Mouse (Mus musculus): ENCODE data around the gene Teddm1a. TPM values are rescaled to one million over a fixed set of nuclear protein-coding genes. Genes with fewer than 3 reads are reported as not detected.

The Teddm1a gene
- not detected for polyA plus RNA-seq (2017; shearing (Covaris generic))

DNA sequence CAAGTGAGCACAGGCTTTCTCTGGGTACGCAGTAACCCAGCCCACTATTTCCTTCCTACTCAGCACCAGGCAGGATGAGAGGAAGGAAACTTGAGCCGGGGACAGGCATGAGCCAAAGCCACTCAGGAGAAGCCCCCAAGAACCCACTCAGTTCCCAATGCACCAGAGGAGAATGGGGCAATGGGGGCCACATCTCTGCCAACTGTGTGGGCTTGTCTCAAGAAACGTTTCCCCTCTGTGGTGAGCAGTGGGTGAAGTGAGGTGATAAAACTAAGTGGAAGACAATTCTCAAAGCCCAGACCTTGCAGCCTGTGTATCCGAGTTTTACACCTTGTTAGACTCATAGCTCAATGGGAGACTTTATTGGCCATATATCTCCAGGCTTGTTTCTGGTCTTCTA is at the start of gene Teddm1a:
TSS of gene Teddm1a (plus strand) at position 301 of the 400 bp plus-strand sequence.

GRCm38 (mm10) chr1:153844042-153844441 is 47.5 kb upstream of the Teddm1a start, which contains the start of gene Rgsl1:
Rgsl1 (minus strand) TSS chr1:153844142.

DNA sequence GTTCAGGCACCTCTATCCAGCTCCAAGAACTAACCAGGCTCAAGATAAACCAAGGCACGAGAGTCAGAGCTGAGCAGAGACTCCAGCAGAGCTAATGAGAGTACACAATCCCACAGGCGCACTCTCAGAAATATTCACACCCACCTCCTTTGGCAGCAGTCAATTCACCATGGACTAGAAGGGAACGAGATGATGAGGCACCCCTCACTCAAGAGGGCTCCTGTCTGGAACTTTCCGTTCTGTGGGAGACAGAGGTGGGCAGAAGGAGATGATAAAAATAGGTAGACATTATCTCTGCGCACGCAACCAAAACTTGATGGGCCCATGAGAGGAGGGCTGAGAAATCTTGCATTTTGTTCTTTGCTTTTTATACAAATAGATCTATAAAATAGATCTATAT is 17.5 kb upstream of the Teddm1a start, which contains the start of gene Teddm1b:
TSS of gene Teddm1b (plus strand) at position 301 of the 400 bp plus-strand sequence.

DNA sequence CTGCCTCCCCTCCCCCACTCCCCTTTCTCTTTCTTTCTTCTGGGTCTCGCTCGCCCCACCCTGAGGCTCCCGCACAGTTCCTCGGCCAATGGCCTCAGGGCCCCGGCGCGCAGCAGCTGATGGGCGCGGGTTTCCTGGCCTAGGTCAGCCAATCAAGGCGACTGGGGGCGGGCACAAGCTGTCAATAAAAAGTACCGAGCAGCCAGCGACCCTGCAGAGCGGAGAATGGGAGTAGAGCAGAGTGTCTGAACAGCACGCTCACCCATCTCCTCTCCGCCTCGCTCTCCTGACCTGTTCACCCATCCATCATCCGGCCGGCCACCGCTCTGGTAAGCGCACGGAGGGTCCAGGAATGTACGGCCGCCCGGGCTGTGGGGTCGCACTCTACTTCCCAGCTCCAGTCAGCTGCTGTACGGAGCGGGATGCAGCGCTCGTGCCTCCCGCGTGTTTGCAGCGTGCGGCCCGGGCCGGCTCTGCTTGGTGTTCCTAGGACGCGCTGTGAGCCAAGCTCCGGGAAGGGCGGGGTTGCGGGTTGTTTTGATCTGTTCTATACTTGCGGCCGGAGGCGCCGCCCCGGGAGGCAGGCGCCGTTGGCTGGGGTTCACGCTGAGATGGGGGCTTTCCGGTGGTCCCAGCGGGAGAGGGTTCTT is 8.3 kb downstream of the Teddm1a start, which contains the start of the genes Glul and Teddm2:
TSS of gene Glul (plus strand) at position 214 of the 650 bp plus-strand sequence.
TSS of gene Teddm2 (minus strand) at position 498 of the 650 bp plus-strand sequence.

Other genes starting within 250 kb of the Teddm1a start
- gene Rgs8, start 238.7 kb upstream of the Teddm1a start, polyA plus RNA-seq (2017; shearing (Covaris generic)) = not detected
- 2.2 TPM for gene Rgs16, start 151.4 kb upstream of the Teddm1a start, polyA plus RNA-seq (2017; shearing (Covaris generic))
- 18.0 TPM for gene Rnasel, start 142.3 kb upstream of the Teddm1a start, polyA plus RNA-seq (2017; shearing (Covaris generic))
- gene Rgsl1, start 47.6 kb upstream of the Teddm1a start, polyA plus RNA-seq (2017; shearing (Covaris generic)) = not detected
- gene Teddm1b, start 17.4 kb upstream of the Teddm1a start, polyA plus RNA-seq (2017; shearing (Covaris generic)) = not detected
- gene Glul, start 8.2 kb downstream of the Teddm1a start, polyA plus RNA-seq (2017; shearing (Covaris generic)) = 44.9 TPM
- gene Teddm2, start 8.5 kb downstream of the Teddm1a start, polyA plus RNA-seq (2017; shearing (Covaris generic)) = 0.35 TPM

Data from naive thymus-derived CD4-positive, alpha-beta T cell, adult 5 months (primary cell).